Mouse (Mus musculus): ENCODE measurements at regions not wholly inside any gene's neighbourhood (a gene's known extent, or its start where the extent isn't known, plus 50 kb on each side); places are given as distances from the start of the nearest gene placed in this dataset.

DNA sequence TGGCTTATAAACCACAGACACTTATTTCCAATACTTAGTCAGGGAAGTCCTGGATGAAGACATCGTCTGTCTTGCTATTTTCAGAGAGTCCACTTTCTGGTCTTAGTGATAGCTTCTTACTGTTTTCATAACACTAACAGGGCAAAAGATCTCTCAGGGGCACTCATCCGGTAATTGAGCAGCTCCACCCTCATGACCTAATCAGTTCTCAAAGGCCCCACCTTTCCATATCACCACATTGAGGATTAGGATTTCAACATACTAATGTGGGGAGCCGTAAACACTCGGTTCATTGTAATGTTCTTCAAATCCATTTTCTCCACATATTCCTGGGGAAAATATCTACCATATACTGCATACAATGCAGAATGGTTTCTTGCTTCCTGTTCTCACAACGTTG lies 318.8 kb upstream of the Klf4 start:
- H3K4me3 ChIP-seq (replicated peaks) = no peak overlapping the region
- H3K4me2 ChIP-seq = no peak overlapping the region
- 50% methylated on average over 5 of the region's 5 CpGs for WGBS (ENCODE audit: insufficient replicate concordance)
- DNase-seq (no peak), ATAC-seq (ENCODE audit: low read depth) (no peak)
- H3K9me3 ChIP-seq (replicated peaks) = no peaks in the 10 kb centered on the region
- no peak overlapping the region for H3K9ac ChIP-seq
- H3K36me3 ChIP-seq = no peaks in the 10 kb centered on the region
- H3K4me1 ChIP-seq (replicated peaks) = no peaks in the 10 kb centered on the region
- no peak overlapping the region for H3K27ac ChIP-seq
- H3K27me3 ChIP-seq = no peaks in the 10 kb centered on the region

DNA sequence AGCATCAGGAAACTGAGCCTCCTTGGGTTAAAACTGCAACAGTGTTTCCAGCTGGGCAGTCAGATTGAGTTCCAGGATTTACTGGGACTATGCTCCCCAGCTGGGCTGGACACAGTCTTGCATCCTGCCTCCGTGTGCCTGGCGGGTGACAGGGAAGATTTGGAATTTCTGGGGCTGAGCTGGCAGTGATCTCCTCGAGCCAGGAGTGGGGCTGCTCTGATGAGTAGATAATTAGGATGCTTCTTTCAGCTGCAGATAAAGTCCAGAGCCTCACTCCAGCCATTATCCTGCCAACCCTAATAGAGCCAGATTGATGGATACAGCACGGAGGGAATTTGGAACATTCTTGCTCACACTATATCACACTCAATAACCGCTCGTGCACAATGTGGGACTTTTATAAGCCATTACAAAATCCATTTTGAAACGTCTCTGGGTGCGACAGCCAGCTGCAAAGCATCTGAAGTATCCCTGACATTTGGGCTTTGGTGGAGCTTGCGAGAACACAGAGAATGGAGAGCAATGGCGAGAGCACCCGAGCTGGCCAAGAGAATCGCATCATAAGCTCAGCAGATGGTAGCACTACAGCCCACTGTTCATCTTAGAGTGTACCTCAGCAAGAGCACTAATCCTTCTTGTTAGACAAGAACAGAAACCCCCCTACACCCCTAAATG lies 311.6 kb upstream of the Klf4 start:
- Histone ChIP-seq H3K36me3 (no peaks in the 10 kb centered on the region), H3K4me1 (replicated peaks) (no peaks in the 10 kb centered on the region), H3K4me2 (no peak overlapping the region), H3K27ac (no peak overlapping the region), H3K9me3 (replicated peaks) (no peaks in the 10 kb centered on the region), H3K27me3 (no peaks in the 10 kb centered on the region), H3K4me3 (replicated peaks) (no peak overlapping the region), H3K9ac (no peak overlapping the region)
- DNase-seq (no peak), ATAC-seq (ENCODE audit: low read depth) (no peak)
- WGBS (ENCODE audit: insufficient replicate concordance) = 64% methylated on average over 12 of the region's 12 CpGs

DNA sequence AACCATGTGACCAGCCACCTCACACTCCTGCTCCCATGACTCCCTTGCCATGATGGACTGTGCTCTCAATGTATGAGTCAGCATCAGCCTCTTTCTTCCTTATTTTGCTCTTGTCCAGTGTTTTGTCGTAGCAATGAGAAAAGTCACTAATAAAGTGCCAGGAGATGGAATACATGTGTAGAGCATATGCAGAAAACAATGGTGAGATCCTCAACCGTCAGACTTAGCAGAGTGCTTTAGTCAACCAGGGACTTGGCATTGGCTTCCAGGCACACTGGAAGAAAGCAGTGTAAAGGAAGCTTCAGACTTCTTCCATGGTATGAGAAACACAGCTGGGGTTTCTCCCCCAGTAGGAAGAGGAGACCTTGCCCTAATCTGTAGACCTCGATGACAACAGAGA lies 306.3 kb upstream of the Klf4 start:
- Histone ChIP-seq H3K9me3 (replicated peaks) (no peaks in the 10 kb centered on the region; the same call in 1 of the 2 replicates), H3K4me2 (no peak overlapping the region), H3K4me3 (replicated peaks) (no peak overlapping the region), H3K27ac (no peak overlapping the region), H3K9ac (no peak overlapping the region), H3K4me1 (replicated peaks) (no peaks in the 10 kb centered on the region), H3K36me3 (no peaks in the 10 kb centered on the region), H3K27me3 (no peaks in the 10 kb centered on the region)
- ATAC-seq (ENCODE audit: low read depth) = no peak
- no peak for DNase-seq
- WGBS (ENCODE audit: insufficient replicate concordance) = 49% methylated on average over 3 of the region's 3 CpGs

DNA sequence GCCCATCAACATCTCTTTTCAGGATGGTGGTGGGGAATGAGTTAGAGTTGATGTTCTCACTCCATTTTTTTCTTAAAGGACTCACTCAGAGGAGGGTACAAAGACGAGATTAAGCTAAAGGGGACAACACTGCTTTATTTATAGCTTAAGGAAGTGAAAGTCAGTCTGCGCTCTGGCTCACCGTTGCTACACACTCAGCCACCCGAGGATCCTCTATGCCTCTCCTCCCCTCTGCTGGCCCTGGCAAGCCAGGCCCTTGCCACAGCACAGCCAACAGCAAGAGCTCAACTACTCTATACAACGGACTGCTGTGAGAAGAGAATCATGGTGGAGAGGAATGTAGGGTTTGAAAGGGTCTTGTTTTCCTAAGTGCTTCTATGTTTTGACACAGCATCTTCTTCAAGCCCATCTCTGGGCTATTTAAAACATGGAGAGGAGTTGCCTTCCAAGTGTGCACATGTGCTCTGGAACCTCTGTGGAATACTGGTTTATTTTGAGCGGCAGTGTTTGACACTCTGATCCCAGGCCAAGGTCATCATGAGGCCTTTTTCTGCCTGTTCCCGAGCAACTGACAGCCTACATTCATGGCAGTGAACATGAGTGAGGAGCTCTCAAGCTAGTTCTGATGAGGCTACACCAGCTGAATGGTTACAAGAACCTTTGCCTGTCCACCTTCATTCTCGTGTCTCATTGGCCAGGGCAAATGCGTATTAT lies 291.9 kb upstream of the Klf4 start:
- ATAC-seq (ENCODE audit: low read depth) (no peak), DNase-seq (no peak)
- Histone ChIP-seq H3K9me3 (replicated peaks) (no peaks in the 10 kb centered on the region), H3K27ac (no peak overlapping the region), H3K9ac (no peak overlapping the region), H3K36me3 (no peaks in the 10 kb centered on the region), H3K4me3 (replicated peaks) (no peak overlapping the region), H3K4me1 (replicated peaks) (no peaks in the 10 kb centered on the region), H3K27me3 (no peaks in the 10 kb centered on the region), H3K4me2 (no peak overlapping the region)
- WGBS (ENCODE audit: insufficient replicate concordance) = 41% methylated on average over 9 of the region's 9 CpGs

DNA sequence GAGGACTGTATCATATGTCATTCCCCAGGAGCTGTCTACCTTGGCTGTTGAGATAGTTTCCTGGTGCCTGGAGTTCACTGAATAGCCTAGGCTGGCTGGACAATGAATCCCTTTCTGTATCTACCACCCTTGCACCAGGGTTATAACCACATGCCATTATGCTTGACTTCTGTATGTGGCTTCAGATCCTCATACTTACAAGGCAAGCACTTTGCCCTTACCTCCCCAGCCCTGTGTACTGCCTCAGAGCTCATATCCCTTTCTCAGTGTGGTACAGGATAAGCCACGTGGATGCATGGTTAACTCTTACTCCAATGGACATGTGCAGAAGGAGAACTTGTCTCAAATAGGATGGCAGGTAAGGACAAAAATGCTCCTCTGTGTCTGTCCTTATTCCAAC lies 291.3 kb upstream of the Klf4 start:
- H3K4me3 ChIP-seq (replicated peaks) = no peak overlapping the region
- no peaks in the 10 kb centered on the region for H3K4me1 ChIP-seq (replicated peaks)
- H3K27me3 ChIP-seq = no peaks in the 10 kb centered on the region
- H3K27ac ChIP-seq = no peak overlapping the region
- no peak overlapping the region for H3K4me2 ChIP-seq
- no peak overlapping the region for H3K9ac ChIP-seq
- H3K9me3 ChIP-seq (replicated peaks) = no peaks in the 10 kb centered on the region
- H3K36me3 ChIP-seq = no peaks in the 10 kb centered on the region
- no peak for ATAC-seq (ENCODE audit: low read depth)
- WGBS (ENCODE audit: insufficient replicate concordance) = 24% methylated on average over 1 of the region's 1 CpGs
- DNase-seq = no peak

DNA sequence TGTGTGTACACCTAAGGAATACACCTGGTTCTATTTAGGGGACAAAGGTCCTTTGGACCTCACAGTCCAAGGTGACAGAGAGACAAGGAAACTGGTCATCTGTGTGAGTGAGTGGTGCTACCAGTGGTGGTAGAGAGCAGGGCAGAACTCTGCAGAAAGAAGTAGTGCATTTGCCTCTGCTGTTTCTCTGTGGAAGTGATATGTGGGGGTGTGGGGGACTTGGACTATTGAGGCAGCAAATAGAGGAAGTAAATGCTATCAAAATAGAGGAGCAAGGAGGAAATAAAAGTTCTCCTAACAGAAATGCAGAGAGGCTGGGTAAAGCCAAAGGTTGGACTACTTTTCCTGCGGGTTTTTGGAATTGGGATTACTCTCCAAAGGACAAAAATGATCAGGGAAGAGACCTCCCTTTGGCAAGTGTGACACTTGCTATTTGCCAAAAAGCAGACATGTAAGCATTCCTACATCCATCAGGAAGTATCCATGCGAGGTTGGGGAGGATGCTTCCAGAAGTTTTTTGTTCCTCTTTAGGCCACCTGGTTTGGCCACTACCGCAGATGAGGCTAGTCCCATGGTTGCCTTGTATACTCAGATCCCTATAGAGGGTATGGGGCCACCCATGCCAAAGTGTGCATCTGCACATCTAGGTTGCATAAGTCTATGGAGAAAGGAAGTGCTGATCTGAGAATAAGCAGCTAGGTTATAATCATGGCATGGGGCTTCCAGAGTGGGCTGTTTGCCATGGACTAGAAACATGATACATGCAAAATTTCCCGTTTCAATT lies 285.0 kb upstream of the Klf4 start:
- no peak for ATAC-seq (ENCODE audit: low read depth)
- no peaks in the 10 kb centered on the region for H3K9me3 ChIP-seq (replicated peaks)
- H3K4me1 ChIP-seq (replicated peaks) = no peaks in the 10 kb centered on the region
- no peak overlapping the region for H3K4me3 ChIP-seq (replicated peaks)
- WGBS (ENCODE audit: insufficient replicate concordance) = 56% methylated on average over 4 of the region's 4 CpGs
- no peaks in the 10 kb centered on the region for H3K27me3 ChIP-seq
- no peak overlapping the region for H3K27ac ChIP-seq
- DNase-seq = no peak
- no peaks in the 10 kb centered on the region for H3K36me3 ChIP-seq
- no peak overlapping the region for H3K4me2 ChIP-seq
- H3K9ac ChIP-seq = no peak overlapping the region

DNA sequence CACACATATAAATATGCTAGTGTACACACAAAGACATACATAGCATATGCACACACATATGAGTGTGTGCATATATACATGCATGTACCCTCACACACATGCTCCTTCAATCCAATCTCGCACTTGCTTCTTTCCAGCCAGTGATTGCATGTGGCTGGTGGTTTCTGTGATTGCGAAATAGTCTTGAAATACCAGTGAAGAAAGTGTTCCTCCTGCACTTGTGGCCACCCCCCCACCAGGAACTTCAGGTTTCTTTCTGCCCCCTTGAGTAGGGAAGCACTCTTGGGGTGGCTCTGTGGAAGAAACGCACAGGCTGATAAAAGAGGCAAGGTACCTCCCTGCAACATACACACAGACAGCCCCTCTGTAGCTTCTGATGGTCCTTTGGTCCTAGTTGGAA lies 283.6 kb upstream of the Klf4 start:
- H3K27me3 ChIP-seq = no peaks in the 10 kb centered on the region
- no peak overlapping the region for H3K4me3 ChIP-seq (replicated peaks)
- H3K36me3 ChIP-seq = no peaks in the 10 kb centered on the region
- no peak overlapping the region for H3K27ac ChIP-seq
- DNase-seq (no peak), ATAC-seq (ENCODE audit: low read depth) (no peak)
- no peak overlapping the region for H3K4me2 ChIP-seq
- H3K9ac ChIP-seq = no peak overlapping the region
- no peaks in the 10 kb centered on the region for H3K4me1 ChIP-seq (replicated peaks)
- 34% methylated on average over 3 of the region's 3 CpGs for WGBS (ENCODE audit: insufficient replicate concordance)
- no peaks in the 10 kb centered on the region for H3K9me3 ChIP-seq (replicated peaks)

DNA sequence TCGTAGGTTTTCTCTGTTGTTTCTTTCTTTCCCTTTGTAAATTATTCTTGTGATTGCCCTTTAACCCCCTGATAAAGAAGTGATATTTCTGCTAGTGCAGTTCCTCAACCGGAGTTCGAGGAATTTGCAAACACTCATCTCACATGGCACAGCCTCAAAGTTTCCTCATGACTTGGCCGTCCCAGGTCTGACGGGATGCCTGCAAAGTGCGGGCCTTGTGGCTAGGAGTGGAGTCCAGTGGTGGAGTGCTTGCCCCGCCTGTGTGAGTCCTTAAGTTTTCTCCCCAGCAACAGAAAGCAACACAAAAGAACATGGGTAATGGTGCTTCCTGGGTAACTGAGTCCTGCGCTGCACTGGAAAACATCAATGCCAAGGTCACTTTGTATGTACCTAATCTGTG lies 280.6 kb upstream of the Klf4 start:
- ATAC-seq (ENCODE audit: low read depth) = no peak

DNA sequence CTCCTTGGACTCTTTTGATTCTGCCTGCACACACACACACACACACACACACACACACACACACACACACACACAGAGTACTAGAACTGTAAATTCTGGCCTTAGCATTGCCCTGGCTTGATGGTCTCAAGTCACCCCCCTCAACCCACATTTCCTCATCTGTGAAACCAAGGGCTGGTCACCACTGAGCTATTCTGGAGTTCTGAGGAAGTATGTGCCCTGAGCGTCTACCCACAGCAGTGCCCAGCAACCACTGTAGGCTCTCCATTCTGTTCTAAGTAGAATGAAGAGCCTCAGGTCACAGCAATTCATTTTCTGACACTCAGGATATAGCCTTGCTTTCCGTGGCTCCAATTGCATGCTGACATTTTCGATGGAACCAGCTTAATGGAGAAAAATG lies 279.4 kb upstream of the Klf4 start:
- H3K9me3 ChIP-seq (replicated peaks) = no peaks in the 10 kb centered on the region
- no peaks in the 10 kb centered on the region for H3K36me3 ChIP-seq
- no peak overlapping the region for H3K4me2 ChIP-seq
- H3K4me3 ChIP-seq (replicated peaks) = no peak overlapping the region
- H3K4me1 ChIP-seq (replicated peaks) = no peaks in the 10 kb centered on the region
- no peaks in the 10 kb centered on the region for H3K27me3 ChIP-seq
- no peak overlapping the region for H3K9ac ChIP-seq
- H3K27ac ChIP-seq = no peak overlapping the region
- no peak for DNase-seq
- no peak for ATAC-seq (ENCODE audit: low read depth)
- WGBS (ENCODE audit: insufficient replicate concordance) = 40% methylated on average over 3 of the region's 3 CpGs

More for the DNA sequence above, 280.6 kb upstream of the Klf4 start:
- no peak overlapping the region for H3K4me2 ChIP-seq
- no peak overlapping the region for H3K4me3 ChIP-seq (replicated peaks)
- H3K4me1 ChIP-seq (replicated peaks) = no peaks in the 10 kb centered on the region
- WGBS (ENCODE audit: insufficient replicate concordance) = 65% methylated on average over 8 of the region's 8 CpGs
- H3K27me3 ChIP-seq = no peaks in the 10 kb centered on the region
- no peak overlapping the region for H3K9ac ChIP-seq
- no peak for DNase-seq
- H3K9me3 ChIP-seq (replicated peaks) = no peaks in the 10 kb centered on the region
- H3K36me3 ChIP-seq = no peaks in the 10 kb centered on the region
- H3K27ac ChIP-seq = no peak overlapping the region

DNA sequence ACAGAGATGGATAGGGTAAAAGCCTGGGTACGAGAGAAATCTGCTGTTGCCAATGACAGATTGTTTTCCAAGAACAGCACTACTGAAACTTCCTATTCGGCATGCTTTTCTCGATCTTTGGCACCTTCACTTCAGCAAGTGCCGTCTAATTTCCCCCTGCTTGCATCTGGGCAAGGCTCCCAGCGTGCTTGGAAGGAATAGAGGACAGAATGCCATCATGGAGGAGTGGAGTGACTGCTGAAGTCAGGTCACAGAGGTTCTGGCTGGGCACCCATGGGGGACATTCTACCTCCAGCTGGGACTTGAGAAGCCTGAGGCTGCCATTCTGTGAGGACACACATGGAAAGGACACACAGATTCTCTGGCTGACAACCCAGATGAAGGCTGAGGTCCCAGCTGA lies 276.2 kb upstream of the Klf4 start:
- Histone ChIP-seq H3K27ac (no peak overlapping the region), H3K9me3 (replicated peaks) (no peaks in the 10 kb centered on the region), H3K27me3 (no peaks in the 10 kb centered on the region), H3K36me3 (no peaks in the 10 kb centered on the region), H3K9ac (no peak overlapping the region), H3K4me2 (no peak overlapping the region), H3K4me1 (replicated peaks) (no peaks in the 10 kb centered on the region), H3K4me3 (replicated peaks) (no peak overlapping the region)
- no peak for ATAC-seq (ENCODE audit: low read depth)
- no peak for DNase-seq
- WGBS (ENCODE audit: insufficient replicate concordance) = 51% methylated on average over 5 of the region's 5 CpGs

DNA sequence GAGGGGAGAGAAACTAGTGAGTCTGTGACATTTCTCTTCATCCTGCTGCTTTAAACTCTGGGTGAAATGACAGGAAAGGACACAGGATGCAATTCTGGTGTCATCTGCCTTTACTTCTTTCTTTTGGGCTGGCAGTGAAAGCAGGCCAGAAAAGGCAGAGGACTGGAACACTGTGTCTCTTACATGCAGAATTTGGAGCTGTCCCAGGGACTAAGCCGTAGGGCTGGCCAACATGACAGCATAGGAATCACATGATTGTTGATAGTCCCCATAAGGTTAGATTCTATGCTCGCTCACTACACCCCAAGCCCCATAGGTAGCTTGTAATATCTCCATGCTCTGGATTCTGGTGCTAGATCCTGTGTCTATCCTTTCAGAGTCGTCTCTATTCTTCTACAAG lies 274.5 kb upstream of the Klf4 start:
- H3K4me1 ChIP-seq (replicated peaks) = no peaks in the 10 kb centered on the region
- H3K4me2 ChIP-seq = no peak overlapping the region
- no peaks in the 10 kb centered on the region for H3K36me3 ChIP-seq
- no peak overlapping the region for H3K27ac ChIP-seq
- H3K4me3 ChIP-seq (replicated peaks) = no peak overlapping the region
- DNase-seq (no peak), ATAC-seq (ENCODE audit: low read depth) (no peak)
- H3K27me3 ChIP-seq = no peaks in the 10 kb centered on the region
- H3K9me3 ChIP-seq (replicated peaks) = no peaks in the 10 kb centered on the region
- 65% methylated on average over 3 of the region's 3 CpGs for WGBS (ENCODE audit: insufficient replicate concordance)
- no peak overlapping the region for H3K9ac ChIP-seq
